Mouse (Mus musculus): ENCODE measurements around the gene Emid1. TPM values are rescaled to one million over a fixed set of nuclear protein-coding genes. Genes with fewer than 3 reads are reported as not detected.

Gene Emid1
- polyA plus RNA-seq, 1 experiment from 2014 or later = 28.9 TPM

- H3K36me3 ChIP-seq = no peaks in the 10 kb centered on the region
- ATAC-seq (ENCODE audit: low FRiP score, low read depth) = no peak
- H3K27me3 ChIP-seq = no peaks in the 10 kb centered on the region
- H3K9ac ChIP-seq = no peak overlapping the region
- H3K27ac ChIP-seq = no peak overlapping the region
- H3K4me2 ChIP-seq (replicated peaks) = no peak overlapping the region
- H3K9me3 ChIP-seq = peaks cover 5% of the 10 kb centered on the region; the same call in 1 of the 2 replicates
- 90% methylated on average over 11 of the region's 11 CpGs for WGBS
- H3K4me3 ChIP-seq = no peak overlapping the region
- peaks cover 10% of the 10 kb centered on the region; the same call in 1 of the 2 replicates for H3K4me1 ChIP-seq
Observed at GRCm38 (mm10) chr11:5158056-5158455, 6.0 kb upstream of the Emid1 start.

GRCm38 (mm10) chr11:5154961-5155805, 3.1 kb upstream of the Emid1 start:
- Histone ChIP-seq H3K9ac (no peak overlapping the region), H3K36me3 (no peaks in the 10 kb centered on the region), H3K4me3 (no peak overlapping the region), H3K9me3 (no peaks in the 10 kb centered on the region), H3K27me3 (peaks cover 21% of the 10 kb centered on the region), H3K4me2 (replicated peaks) (no peak overlapping the region), H3K27ac (no peak overlapping the region), H3K4me1 (peaks cover 26% of the 10 kb centered on the region)
- 34% methylated on average over 10 of the region's 10 CpGs for WGBS
- no peak for ATAC-seq (ENCODE audit: low FRiP score, low read depth)

DNA sequence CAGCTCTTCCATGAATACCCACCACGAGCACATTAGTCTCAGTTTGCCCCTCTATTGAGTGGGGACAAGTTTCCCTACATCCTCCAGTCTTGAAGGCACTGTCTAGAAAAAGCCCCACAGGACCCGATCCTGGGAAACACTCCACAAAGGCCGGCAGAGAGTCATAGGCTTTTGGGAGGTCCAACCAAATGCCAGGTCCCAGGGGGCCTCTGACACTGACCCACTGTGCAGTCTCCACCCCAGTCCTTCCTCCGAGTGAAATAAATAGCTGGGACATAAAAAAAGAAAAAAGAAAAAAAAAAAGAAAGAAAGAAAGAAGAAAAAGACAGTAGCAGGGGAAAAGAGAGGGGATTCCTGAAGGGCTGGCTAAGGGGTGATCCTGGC, 818 bp downstream of the Emid1 start:
- Histone ChIP-seq H3K27ac (no peak overlapping the region), H3K9ac (peak overlapping the region; percentile 80), H3K36me3 (no peaks in the 10 kb centered on the region), H3K4me3 (peak overlapping the region; percentile 66), H3K4me1 (peaks cover 37% of the 10 kb centered on the region), H3K27me3 (peaks cover 25% of the 10 kb centered on the region), H3K9me3 (no peaks in the 10 kb centered on the region), H3K4me2 (replicated peaks) (peak overlapping the region; percentile 90)
- no peak for ATAC-seq (ENCODE audit: low FRiP score, low read depth)
- 41% methylated on average over 4 of the region's 4 CpGs for WGBS

DNA sequence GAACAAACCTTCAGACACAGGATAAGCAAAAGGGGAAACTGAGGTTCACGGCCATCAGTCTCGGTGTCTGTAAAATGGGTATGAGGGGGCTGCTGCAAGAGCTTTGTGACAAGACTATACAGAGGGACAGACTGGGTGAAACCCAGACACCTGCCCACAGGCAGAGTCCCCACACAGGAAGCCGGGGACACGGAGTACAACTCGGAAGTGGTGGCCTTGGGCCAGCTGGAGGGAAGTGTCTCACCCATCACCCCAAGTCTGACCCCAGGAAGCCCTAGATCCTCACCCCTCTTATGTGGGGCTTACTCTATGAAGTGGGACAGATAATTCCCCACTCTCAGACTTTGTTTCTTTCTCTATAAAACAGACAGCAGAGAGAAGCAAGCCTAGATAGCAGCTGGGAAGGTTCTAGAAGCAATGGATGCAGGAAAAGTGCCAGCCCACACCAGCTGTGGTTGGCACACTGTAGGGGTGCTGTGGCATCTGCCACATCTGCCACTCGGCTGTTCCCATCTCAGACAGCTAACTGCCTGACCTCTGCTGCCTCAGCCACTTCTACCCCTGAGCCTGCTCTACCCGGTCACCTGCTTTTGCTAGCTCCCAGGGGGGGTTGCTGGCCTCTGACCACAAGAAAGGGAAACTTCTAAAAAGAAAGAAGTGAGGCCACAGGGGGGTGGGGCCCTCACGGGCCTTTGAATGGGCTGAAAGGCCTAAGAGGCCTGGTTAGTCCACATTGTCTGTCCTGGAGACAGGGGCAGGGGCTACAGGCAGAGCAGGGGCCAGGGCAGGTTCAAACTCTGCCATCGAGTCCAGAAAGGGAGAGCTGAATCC, 1.4 kb downstream of the Emid1 start:
- 69% methylated on average over 9 of the region's 9 CpGs for WGBS
- no peaks in the 10 kb centered on the region for H3K9me3 ChIP-seq
- H3K27me3 ChIP-seq = peaks cover 25% of the 10 kb centered on the region
- peaks cover 37% of the 10 kb centered on the region for H3K4me1 ChIP-seq
- no peak for ATAC-seq (ENCODE audit: low FRiP score, low read depth)
- peak overlapping the region; percentile 90; the same call in 1 of the 2 replicates for H3K4me2 ChIP-seq (replicated peaks)
- H3K36me3 ChIP-seq = no peaks in the 10 kb centered on the region
- H3K27ac ChIP-seq = no peak overlapping the region
- H3K9ac ChIP-seq = 0 out of 2 replicates have a peak overlapping the region, but pooled peaks have one; percentile 8
- 0 out of 2 replicates have a peak overlapping the region, but pooled peaks have one; percentile 66 for H3K4me3 ChIP-seq

GRCm38 (mm10) chr11:5149955-5150354, 2.1 kb downstream of the Emid1 start:
- WGBS = 80% methylated on average over 9 of the region's 9 CpGs
- ATAC-seq (ENCODE audit: low FRiP score, low read depth) = no peak
- H3K9ac ChIP-seq = no peak overlapping the region

DNA sequence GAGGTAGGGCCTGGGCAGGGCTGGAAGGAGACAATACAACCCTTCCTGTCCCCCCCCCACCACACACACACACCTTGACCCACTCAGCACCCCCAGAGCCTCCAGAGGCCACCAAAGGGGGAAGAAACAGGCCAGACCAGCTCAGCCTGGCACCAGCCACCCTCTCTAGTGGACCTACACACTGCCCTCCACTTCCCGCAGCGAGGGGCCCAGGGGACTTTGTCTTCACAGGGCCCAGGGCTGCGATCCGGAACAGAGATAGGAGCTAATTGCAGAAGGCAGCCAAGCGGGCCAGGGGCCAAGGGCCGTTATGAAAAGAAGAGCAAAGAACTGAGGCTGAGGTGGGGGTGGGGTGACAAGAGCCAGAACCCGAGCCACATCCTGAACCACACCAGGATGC, 2.8 kb downstream of the Emid1 start:
- ATAC-seq (ENCODE audit: low FRiP score, low read depth) = no peak
- Histone ChIP-seq H3K4me2 (replicated peaks) (no peak overlapping the region), H3K9me3 (no peaks in the 10 kb centered on the region), H3K4me1 (peaks cover 27% of the 10 kb centered on the region), H3K4me3 (no peak overlapping the region), H3K36me3 (no peaks in the 10 kb centered on the region), H3K9ac (no peak overlapping the region), H3K27me3 (peaks cover 25% of the 10 kb centered on the region), H3K27ac (no peak overlapping the region)
- WGBS = 37% methylated on average over 7 of the region's 7 CpGs

More at GRCm38 (mm10) chr11:5149955-5150354, 2.1 kb downstream of the Emid1 start:
- Histone ChIP-seq H3K4me2 (replicated peaks) (no peak overlapping the region), H3K4me1 (peaks cover 30% of the 10 kb centered on the region), H3K36me3 (no peaks in the 10 kb centered on the region), H3K27me3 (peaks cover 25% of the 10 kb centered on the region), H3K4me3 (no peak overlapping the region), H3K9me3 (no peaks in the 10 kb centered on the region), H3K27ac (no peak overlapping the region)

GRCm38 (mm10) chr11:5145600-5145999, 6.5 kb downstream of the Emid1 start:
- H3K4me3 ChIP-seq = no peak overlapping the region
- no peaks in the 10 kb centered on the region for H3K9me3 ChIP-seq
- no peak overlapping the region for H3K9ac ChIP-seq
- H3K4me2 ChIP-seq (replicated peaks) = no peak overlapping the region
- H3K27ac ChIP-seq = no peak overlapping the region
- 73% methylated on average over 3 of the region's 3 CpGs for WGBS
- peaks cover 14% of the 10 kb centered on the region for H3K4me1 ChIP-seq
- H3K27me3 ChIP-seq = peaks cover 8% of the 10 kb centered on the region
- no peak for ATAC-seq (ENCODE audit: low FRiP score, low read depth)
- H3K36me3 ChIP-seq = no peaks in the 10 kb centered on the region

- H3K4me3 ChIP-seq = no peak overlapping the region
- no peak overlapping the region for H3K27ac ChIP-seq
- no peaks in the 10 kb centered on the region for H3K9me3 ChIP-seq
- no peak for ATAC-seq (ENCODE audit: low FRiP score, low read depth)
- H3K4me1 ChIP-seq = peaks cover 13% of the 10 kb centered on the region
- no peak overlapping the region for H3K4me2 ChIP-seq (replicated peaks)
- H3K36me3 ChIP-seq = no peaks in the 10 kb centered on the region
- no peaks in the 10 kb centered on the region for H3K27me3 ChIP-seq
- WGBS = 84% methylated on average over 2 of the region's 2 CpGs
- no peak overlapping the region for H3K9ac ChIP-seq
Observed at GRCm38 (mm10) chr11:5141965-5142364, 10.1 kb downstream of the Emid1 start.

DNA sequence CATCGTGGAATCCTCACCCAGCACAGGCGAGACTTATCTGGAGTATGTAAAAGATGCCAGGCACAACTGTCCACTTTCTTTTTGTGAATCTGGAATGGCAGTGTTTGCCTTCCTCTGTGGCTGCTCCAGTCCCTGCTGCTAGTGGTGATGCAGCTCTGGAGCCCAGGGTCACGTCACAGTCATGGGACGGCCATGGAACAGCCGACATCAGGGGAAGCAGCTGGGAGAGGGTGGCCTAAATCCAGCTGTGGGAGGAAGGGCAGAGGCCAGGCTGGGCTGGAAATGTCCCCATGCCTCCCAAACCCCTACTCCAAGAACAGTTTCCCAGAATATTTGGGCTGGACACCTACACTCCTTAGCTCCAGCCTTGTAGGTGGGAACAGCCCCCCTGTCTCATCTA, 10.8 kb downstream of the Emid1 start:
- H3K9ac ChIP-seq = no peak overlapping the region
- no peak overlapping the region for H3K27ac ChIP-seq
- no peak for ATAC-seq (ENCODE audit: low FRiP score, low read depth)
- H3K27me3 ChIP-seq = no peaks in the 10 kb centered on the region
- H3K4me1 ChIP-seq = peaks cover 13% of the 10 kb centered on the region
- H3K9me3 ChIP-seq = no peaks in the 10 kb centered on the region
- WGBS = 78% methylated on average over 5 of the region's 5 CpGs
- no peak overlapping the region for H3K4me3 ChIP-seq
- no peak overlapping the region for H3K4me2 ChIP-seq (replicated peaks)
- H3K36me3 ChIP-seq = no peaks in the 10 kb centered on the region

DNA sequence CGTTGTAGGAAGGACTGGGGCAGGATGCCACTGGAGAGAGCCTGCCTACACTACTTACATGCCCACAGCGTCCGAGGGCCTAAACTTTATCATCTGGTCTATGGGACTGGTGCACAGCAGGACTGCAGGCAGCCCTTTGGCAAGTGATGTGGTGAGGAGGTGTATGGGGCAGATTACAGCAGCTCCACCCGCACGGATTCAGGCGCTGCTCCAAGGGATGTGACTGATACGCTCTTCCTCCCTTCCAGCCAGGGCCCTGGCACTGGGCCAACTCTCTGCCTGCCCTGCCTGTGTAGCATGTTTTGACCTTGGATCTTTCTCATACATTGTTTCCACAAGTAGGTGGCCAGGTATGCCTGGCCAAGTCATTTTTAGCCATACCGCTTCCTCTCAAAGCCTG, 11.4 kb downstream of the Emid1 start:
- ATAC-seq (ENCODE audit: low FRiP score, low read depth) = no peak
- Histone ChIP-seq H3K9me3 (no peaks in the 10 kb centered on the region), H3K36me3 (no peaks in the 10 kb centered on the region), H3K27me3 (no peaks in the 10 kb centered on the region), H3K27ac (no peak overlapping the region), H3K4me3 (no peak overlapping the region), H3K4me2 (replicated peaks) (no peak overlapping the region), H3K4me1 (peaks cover 18% of the 10 kb centered on the region), H3K9ac (no peak overlapping the region)
- WGBS = 47% methylated on average over 8 of the region's 8 CpGs

GRCm38 (mm10) chr11:5139372-5139771, 12.7 kb downstream of the Emid1 start:
- ATAC-seq (ENCODE audit: low FRiP score, low read depth) = no peak
- no peaks in the 10 kb centered on the region for H3K27me3 ChIP-seq
- no peaks in the 10 kb centered on the region for H3K9me3 ChIP-seq
- H3K4me1 ChIP-seq = peaks cover 18% of the 10 kb centered on the region
- H3K4me3 ChIP-seq = no peak overlapping the region
- H3K9ac ChIP-seq = no peak overlapping the region
- WGBS = 82% methylated on average over 9 of the region's 9 CpGs
- H3K36me3 ChIP-seq = no peaks in the 10 kb centered on the region
- no peak overlapping the region for H3K27ac ChIP-seq
- H3K4me2 ChIP-seq (replicated peaks) = no peak overlapping the region

- Histone ChIP-seq H3K27ac (no peak overlapping the region), H3K4me1 (peaks cover 18% of the 10 kb centered on the region), H3K4me2 (replicated peaks) (no peak overlapping the region), H3K36me3 (no peaks in the 10 kb centered on the region), H3K4me3 (no peak overlapping the region), H3K27me3 (no peaks in the 10 kb centered on the region), H3K9ac (no peak overlapping the region), H3K9me3 (no peaks in the 10 kb centered on the region)
- no peak for ATAC-seq (ENCODE audit: low FRiP score, low read depth)
- WGBS = 82% methylated on average over 2 of the region's 2 CpGs
Observed at GRCm38 (mm10) chr11:5138642-5139041, 13.4 kb downstream of the Emid1 start.
